Mouse (Mus musculus) kidney, embryonic 16.5 days (tissue): ENCODE data around the gene Ctla2b. TPM values are rescaled to one million over a fixed set of nuclear protein-coding genes. Genes with fewer than 3 reads are reported as not detected.
A peak's percentile ranks its signal among the peaks of the same experiment; 100 is the strongest.
"Not testable (repeated sequence)": the region's sequence is repeated elsewhere in the genome, so short reads cannot be mapped to it uniquely, and the experiment has no call there.

Experiments used
- ATAC-seq: fragments of 200-750 bp; cut with Nextera tagmentation; 2 replicates; pipeline ENCODE4 v1.8.0; 2017; ENCODE audit warnings: moderate TSS enrichment; ENCODE audit not compliant: low FRiP score, low TSS enrichment
- H3K27ac ChIP-seq: fragments of 300-500 bp; sonication (generic); 2 replicates; pipeline ENCODE4 v1.5.1; 2014; ENCODE audit warnings: low read length
- H3K27me3 ChIP-seq: fragments of 300-500 bp; sonication (generic); 2 replicates; pipeline ENCODE4 v1.6.1; 2014; ENCODE audit warnings: low read length, control low read depth, mixed read lengths; ENCODE audit not compliant: insufficient read depth
- H3K36me3 ChIP-seq: fragments of 300-500 bp; sonication (generic); 2 replicates; pipeline ENCODE4 v1.6.1; 2014; ENCODE audit warnings: low read length, control low read depth, mixed read lengths; ENCODE audit not compliant: insufficient read depth
- H3K4me1 ChIP-seq: fragments of 300-500 bp; sonication (generic); 2 replicates; pipeline ENCODE4 v1.6.1; 2014; ENCODE audit warnings: low read length, control low read depth, mixed read lengths; ENCODE audit not compliant: insufficient read depth
- H3K4me2 ChIP-seq: fragments of 300-500 bp; sonication (generic); replicated peaks from 2 replicates; pipeline ENCODE4 v1.6.1; 2014; ENCODE audit warnings: low read depth, low read length
- H3K4me3 ChIP-seq: fragments of 300-500 bp; sonication (generic); 2 replicates; pipeline ENCODE4 v1.5.1; 2014; ENCODE audit warnings: mild to moderate bottlenecking, low read length
- H3K9ac ChIP-seq: fragments of 300-500 bp; sonication (generic); replicated peaks from 2 replicates; pipeline ENCODE4 v1.6.1; 2014; ENCODE audit warnings: low read length
- H3K9me3 ChIP-seq: fragments of 300-500 bp; sonication (generic); 2 replicates; pipeline ENCODE4 v1.6.1; 2016; ENCODE audit warnings: low read length, control low read depth
- WGBS: fragments of 180-500 bp; shearing (Covaris S2); extraction: QIAGEN DNeasy Blood & Tissue Kit; methylation state at CpG from one replicate; pipeline ENCODE4 v1.1.7; 2014; 5-methylcytosine and 5-hydroxymethylcytosine counted together
- polyA plus RNA-seq: library from polyadenylated mRNA; unstranded; fragments of >200 nt; fragmentation: Nextera tagmentation; extraction: Ambion mirVana; gene quantifications from 2 replicates; pipeline ENCODE4 v1.2.1, GENCODE M21; 2015

Ctla2b gene
- polyA plus RNA-seq = 4.5 and 4.6 TPM in 2 replicates

DNA sequence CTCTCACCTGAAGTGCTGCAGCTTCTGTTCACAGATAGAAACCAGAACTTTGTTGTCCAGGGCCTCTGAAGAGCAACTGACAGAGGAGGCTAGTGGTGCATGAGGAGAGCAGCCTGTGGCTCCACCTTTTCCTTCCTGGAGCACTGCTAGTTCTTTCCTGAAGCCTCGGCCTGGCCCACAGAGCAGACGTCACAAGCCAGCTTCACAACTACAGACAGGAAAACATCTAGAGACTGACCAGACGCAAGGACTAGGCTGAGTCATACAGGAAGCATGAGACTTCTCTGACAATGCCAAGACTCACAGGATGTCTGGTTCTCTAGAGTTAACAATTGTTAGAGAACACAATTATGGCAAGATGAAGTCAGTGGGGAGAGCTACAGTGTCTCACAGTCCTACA lies at the start of gene Ctla2b:
Gene Ctla2b (minus strand): TSS at position 120 of the 400 bp plus-strand sequence.
- Histone ChIP-seq H3K4me1 (no peaks in the 10 kb centered on the region), H3K36me3 (no peaks in the 10 kb centered on the region), H3K4me3 (no peak within 1 kb of the TSS), H3K4me2 (no peak within 1 kb of the TSS), H3K9ac (no peak within 1 kb of the TSS), H3K9me3 (no peaks in the 10 kb centered on the region), H3K27me3 (no peaks in the 10 kb centered on the region), H3K27ac (no peak within 1 kb of the TSS)
- WGBS = 63% methylated on average over 3 of the region's 3 CpGs
- peak; percentile 76 for ATAC-seq

DNA sequence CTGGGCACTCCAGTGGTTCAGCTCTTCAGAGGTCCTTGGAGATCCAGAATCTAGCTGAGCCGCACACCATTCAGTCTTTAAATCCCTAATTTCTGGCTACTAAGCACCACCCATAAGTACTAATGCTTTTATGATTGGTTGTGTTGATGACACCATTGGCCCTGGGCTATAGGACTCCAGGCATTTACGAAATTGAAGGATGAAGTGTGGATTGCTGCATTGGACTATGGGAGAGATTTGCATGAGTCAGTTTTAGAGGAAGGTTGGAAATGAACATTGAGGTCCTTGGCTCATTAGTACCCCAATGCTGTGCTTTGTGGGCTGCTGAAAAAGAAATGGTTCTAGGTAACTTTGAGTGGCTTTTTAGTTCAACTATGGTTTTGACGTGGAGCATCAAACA lies 44.6 kb upstream of the Ctla2b start, which contains the start of gene Tpbpa:
Gene Tpbpa (minus strand): TSS at position 101 of the 400 bp plus-strand sequence.
- WGBS = 84% methylated on average over 3 of the region's 3 CpGs

GRCm38 (mm10) chr13:60936500-60936901 lies 39.3 kb upstream of the Ctla2b start, which contains the start of the genes Gm49391 and Ctla2a:
Gene Gm49391 (minus strand): TSS chr13:60936571.
Gene Ctla2a (minus strand): TSS chr13:60936625.
- H3K36me3 ChIP-seq = no peaks in the 10 kb centered on the region
- no peak within 1 kb of the TSS for H3K27ac ChIP-seq
- no peak within 1 kb of the TSS for H3K9ac ChIP-seq
- H3K27me3 ChIP-seq = no peaks in the 10 kb centered on the region
- H3K4me1 ChIP-seq = no peaks in the 10 kb centered on the region
- H3K4me3 ChIP-seq = no peak within 1 kb of the TSS
- ATAC-seq = peak; percentile 70
- peaks cover 3% of the 10 kb centered on the region; the same call in 1 of the 2 replicates for H3K9me3 ChIP-seq
- no peak within 1 kb of the TSS for H3K4me2 ChIP-seq
- 61% methylated on average over 5 of the region's 5 CpGs for WGBS

More for the DNA sequence above, 44.6 kb upstream of the Ctla2b start, which contains the start of gene Tpbpa:
- H3K9me3 ChIP-seq, H3K27me3 ChIP-seq, H3K4me2 ChIP-seq, H3K36me3 ChIP-seq, H3K4me1 ChIP-seq, H3K9ac ChIP-seq, H3K27ac ChIP-seq, H3K4me3 ChIP-seq, ATAC-seq: not testable (repeated sequence)

DNA sequence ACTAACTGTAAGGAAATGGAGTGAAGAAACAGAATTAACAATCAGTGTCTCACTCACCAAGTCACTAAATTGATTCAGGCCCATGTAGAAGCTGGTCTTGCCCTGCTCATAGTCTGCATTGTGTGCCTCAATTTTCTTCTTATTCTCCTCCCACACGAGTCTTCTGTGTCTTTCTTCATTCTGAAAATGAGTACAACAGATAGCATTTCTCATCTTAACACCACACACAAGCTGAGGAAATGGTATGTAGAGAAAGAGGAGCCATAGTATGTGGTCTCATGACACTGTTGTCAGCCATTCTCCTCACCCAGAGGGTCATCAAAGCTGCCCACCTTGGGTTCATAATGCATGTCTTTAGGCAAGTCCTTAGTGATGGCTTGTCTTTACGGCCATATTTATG lies 38.2 kb upstream of the Ctla2b start, which contains the start of gene Gm49393:
Gene Gm49393 (minus strand): TSS at position 101 of the 400 bp plus-strand sequence.
- H3K9me3 ChIP-seq, H3K4me1 ChIP-seq, H3K27ac ChIP-seq, H3K36me3 ChIP-seq, ATAC-seq, H3K9ac ChIP-seq, H3K4me3 ChIP-seq, H3K4me2 ChIP-seq, H3K27me3 ChIP-seq: not testable (repeated sequence)
- WGBS = 75% methylated on average over 2 of the region's 2 CpGs

- H3K27me3 ChIP-seq, H3K36me3 ChIP-seq, H3K4me2 ChIP-seq, H3K9ac ChIP-seq, H3K4me3 ChIP-seq, H3K9me3 ChIP-seq, H3K27ac ChIP-seq, ATAC-seq, H3K4me1 ChIP-seq: not testable (repeated sequence)
- 90% methylated on average over 2 of the region's 2 CpGs for WGBS
Observed at GRCm38 (mm10) chr13:60904780-60905179, 7.5 kb upstream of the Ctla2b start, which contains the start of gene Tpbpb. Gene Tpbpb (minus strand): TSS chr13:60904880.

GRCm38 (mm10) chr13:60896794-60897193 lies 453 bp downstream of the Ctla2b start, which contains the start of gene Gm49392:
Gene Gm49392 (minus strand): TSS chr13:60896894.
- WGBS = 91% methylated on average over 7 of the region's 8 CpGs
- H3K4me3 ChIP-seq, H3K27me3 ChIP-seq, H3K4me1 ChIP-seq, H3K9ac ChIP-seq, H3K36me3 ChIP-seq, ATAC-seq, H3K27ac ChIP-seq, H3K4me2 ChIP-seq, H3K9me3 ChIP-seq: not testable (repeated sequence)

DNA sequence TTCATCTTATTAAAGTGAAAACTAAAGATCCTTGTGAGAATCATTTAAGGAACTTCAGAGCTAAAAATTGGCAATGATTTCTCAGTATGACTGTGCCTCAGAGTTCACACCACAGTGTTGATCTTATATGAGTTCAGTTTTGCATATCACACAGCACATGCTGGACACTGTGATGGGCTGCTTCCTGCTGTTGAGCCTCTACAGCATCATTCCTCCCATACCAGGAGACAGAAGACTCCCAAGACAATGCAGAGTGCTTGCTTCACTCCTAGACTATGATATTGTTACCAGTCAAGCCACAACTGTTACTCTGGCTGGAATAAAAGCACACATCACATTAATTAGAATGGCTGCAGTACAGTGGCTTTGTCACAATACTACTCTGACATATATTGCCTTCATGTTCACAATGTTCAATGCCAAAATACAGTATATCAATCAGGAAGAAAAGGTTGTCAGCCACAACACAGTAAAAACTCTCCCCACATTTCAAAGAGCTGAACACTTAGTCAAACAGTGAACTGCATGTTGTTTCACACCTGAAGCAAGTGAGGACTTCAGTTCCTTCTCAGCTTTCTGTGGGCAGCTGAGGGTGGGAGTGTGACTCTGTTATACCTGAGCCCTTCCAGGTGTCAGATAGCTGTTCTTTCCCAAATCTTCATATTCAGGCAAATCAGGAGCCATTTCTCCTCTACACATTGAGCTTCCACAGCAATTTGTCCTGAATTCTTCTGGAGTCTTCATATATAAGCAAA lies 1.7 kb downstream of the Ctla2b start:
- Histone ChIP-seq H3K27ac (no peak overlapping the region), H3K9me3 (no peaks in the 10 kb centered on the region), H3K27me3 (no peaks in the 10 kb centered on the region), H3K36me3 (no peaks in the 10 kb centered on the region), H3K4me1 (no peaks in the 10 kb centered on the region), H3K4me2 (no peak overlapping the region), H3K4me3 (no peak overlapping the region), H3K9ac (no peak overlapping the region)
- ATAC-seq = no peak

DNA sequence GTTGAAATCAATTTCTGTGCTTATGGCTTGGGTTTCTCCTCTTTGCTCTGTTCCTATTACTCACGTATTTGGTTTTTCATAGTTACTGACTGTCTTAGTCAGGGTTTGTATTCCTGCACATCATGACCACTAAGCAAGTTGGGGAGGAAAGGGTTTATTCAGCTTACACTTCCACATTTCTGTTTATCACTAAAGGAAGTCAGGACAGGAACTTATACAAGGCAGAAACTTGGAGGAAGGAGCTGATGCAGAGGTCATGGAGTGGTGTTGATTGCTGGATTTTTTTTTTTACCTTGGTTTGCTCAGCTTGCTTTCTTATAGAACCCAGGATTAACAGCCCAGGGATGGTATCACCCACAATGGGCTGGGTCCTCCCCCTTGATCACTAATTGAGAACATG lies 4.9 kb downstream of the Ctla2b start:
- no peaks in the 10 kb centered on the region for H3K27me3 ChIP-seq
- no peak overlapping the region for H3K9ac ChIP-seq
- no peaks in the 10 kb centered on the region for H3K36me3 ChIP-seq
- no peak overlapping the region for H3K4me2 ChIP-seq
- no peaks in the 10 kb centered on the region for H3K4me1 ChIP-seq
- WGBS = 94% methylated on average over 1 of the region's 1 CpGs
- H3K9me3 ChIP-seq = no peaks in the 10 kb centered on the region
- no peak overlapping the region for H3K27ac ChIP-seq
- no peak overlapping the region for H3K4me3 ChIP-seq
- no peak for ATAC-seq

DNA sequence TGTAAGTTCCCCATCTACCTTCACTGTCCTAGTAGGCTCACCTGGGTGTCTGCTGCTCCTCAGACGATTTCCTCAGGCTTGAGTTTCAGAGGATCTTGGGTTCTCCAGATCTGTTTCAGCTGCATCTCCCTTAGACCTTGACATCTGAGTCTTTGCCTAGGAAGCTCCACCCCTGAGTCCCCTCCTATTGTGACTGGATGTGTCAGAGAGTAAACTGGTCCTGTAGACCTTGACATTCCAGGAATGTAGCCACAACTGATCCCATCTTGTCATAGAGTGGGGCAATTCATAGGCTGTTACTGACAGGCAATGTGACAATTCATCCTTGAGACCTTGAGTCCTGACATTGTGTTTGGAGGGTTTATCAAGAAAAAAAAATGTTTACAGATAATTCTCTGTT lies 33.0 kb downstream of the Ctla2b start, which contains the start of gene 4930486L24Rik:
Gene 4930486L24Rik (minus strand): TSS at position 195 of the 400 bp plus-strand sequence.
- no peaks in the 10 kb centered on the region for H3K9me3 ChIP-seq
- H3K4me2 ChIP-seq = no peak within 1 kb of the TSS
- 67% methylated on average over 1 of the region's 1 CpGs for WGBS
- no peaks in the 10 kb centered on the region for H3K27me3 ChIP-seq
- no peak for ATAC-seq
- no peak within 1 kb of the TSS for H3K27ac ChIP-seq
- no peak within 1 kb of the TSS for H3K4me3 ChIP-seq
- H3K4me1 ChIP-seq = no peaks in the 10 kb centered on the region
- no peaks in the 10 kb centered on the region for H3K36me3 ChIP-seq
- H3K9ac ChIP-seq = no peak within 1 kb of the TSS
